Mouse (Mus musculus) CH12.LX (cell line): Measurements from ENCODE around the gene Vpreb1. TPM values are rescaled to one million over a fixed set of nuclear protein-coding genes. Genes with fewer than 3 reads are reported as not detected.
A peak's percentile ranks its signal among the peaks of the same experiment; 100 is the strongest.

Source experiments
- DNase-seq: peaks from one replicate; pipeline ENCODE4 v3.0.0-alpha.2; 2013; ENCODE audit errors: extremely low read depth
- H3K27ac ChIP-seq: 2 replicates; pipeline ENCODE4 v1.5.1; 2012; ENCODE audit warnings: low read depth, mild to moderate bottlenecking, control low read depth, moderate library complexity; ENCODE audit not compliant: insufficient read depth
- H3K27me3 ChIP-seq: replicated peaks from 2 replicates; pipeline ENCODE3; 2012; ENCODE audit warnings: inconsistent platforms
- H3K36me3 ChIP-seq, 2 experiments: replicated peaks in 1 of 2; 2 replicates each; pipeline versions ENCODE3 to v1.6.1; 2012; ENCODE audit warnings: inconsistent platforms in 1 of 2, low read length in 1 of 2, mild to moderate bottlenecking in 1 of 2, mixed read lengths in 1 of 2, moderate library complexity in 1 of 2; ENCODE audit not compliant: control insufficient read depth in 1 of 2, insufficient read depth in 1 of 2
- H3K4me1 ChIP-seq, 2 experiments: 2 replicates each; pipeline ENCODE4 v1.6.1; 2012; ENCODE audit warnings: inconsistent platforms in 1 of 2, moderate library complexity in 1 of 2; ENCODE audit not compliant: insufficient read depth in 2 of 2, control insufficient read depth in 1 of 2
- H3K4me2 ChIP-seq: 2 replicates; pipeline ENCODE4 v1.6.1; 2012; ENCODE audit warnings: low read depth, mild to moderate bottlenecking, control low read depth; ENCODE audit not compliant: poor library complexity, insufficient read depth, severe bottlenecking
- H3K4me3 ChIP-seq, 3 experiments: fragments of 150-350 bp in 1 of 3; sonication (generic) in 1 of 3; replicated peaks in 1 of 3; 2 replicates each; pipeline versions ENCODE3 to v1.5.1; 2011 to 2012; ENCODE audit warnings: low read depth in 2 of 3, low read length in 2 of 3, mild to moderate bottlenecking in 2 of 3, moderate library complexity in 2 of 3, control low read depth in 1 of 3, improper control_type of control experiment in 1 of 3, inconsistent platforms in 1 of 3, mixed read lengths in 1 of 3; ENCODE audit not compliant: poor library complexity in 1 of 3
- H3K79me2 ChIP-seq: replicated peaks from 2 replicates; pipeline ENCODE4 v1.6.1; 2012; ENCODE audit warnings: mild to moderate bottlenecking, moderate library complexity; ENCODE audit not compliant: control insufficient read depth, poor library complexity, insufficient read depth, severe bottlenecking; ENCODE audit errors: extremely low read depth
- H3K9ac ChIP-seq: 2 replicates; pipeline ENCODE4 v1.6.1; 2012; ENCODE audit warnings: low read depth, mild to moderate bottlenecking, control low read depth, moderate library complexity; ENCODE audit not compliant: insufficient read depth
- H3K9me3 ChIP-seq: replicated peaks from 2 replicates; pipeline ENCODE3; 2012; ENCODE audit warnings: low read length, inconsistent platforms, mixed read lengths
- BHLHE40 ChIP-seq: IDR thresholded peaks from 2 replicates; pipeline ENCODE4 v1.6.1; 2011; ENCODE audit warnings: mild to moderate bottlenecking, low read depth, low read length, improper control_type of control experiment
- CHD1 ChIP-seq: IDR thresholded peaks from 2 replicates; pipeline ENCODE4 v1.6.1; 2012; ENCODE audit warnings: low read depth, low read length, improper control_type of control experiment, inconsistent platforms
- CHD2 ChIP-seq: IDR thresholded peaks from 2 replicates; pipeline ENCODE4 v1.6.1; 2011; ENCODE audit warnings: low read length, improper control_type of control experiment
- CTCF ChIP-seq, 2 experiments: IDR thresholded peaks in 1 of 2; conservative IDR thresholded peaks in 1 of 2; 2 replicates each; pipeline ENCODE4 v1.5.1; 2011 to 2012; ENCODE audit warnings: low read depth in 2 of 2, low read length in 2 of 2, improper control_type of control experiment in 1 of 2, inconsistent platforms in 1 of 2, mild to moderate bottlenecking in 1 of 2, moderate library complexity in 1 of 2
- EP300 ChIP-seq: IDR thresholded peaks from 2 replicates; pipeline ENCODE4 v1.6.1; 2011; ENCODE audit warnings: low read length, improper control_type of control experiment
- ETS1 ChIP-seq: conservative IDR thresholded peaks from 2 replicates; pipeline ENCODE4 v1.6.1; 2012; ENCODE audit warnings: low read depth, mild to moderate bottlenecking, inconsistent platforms, low read length, improper control_type of control experiment, moderate library complexity
- GABPA ChIP-seq: IDR thresholded peaks from 2 replicates; pipeline ENCODE4 v1.6.1; 2012; ENCODE audit warnings: low read depth, low read length, improper control_type of control experiment, inconsistent platforms; ENCODE audit not compliant: insufficient replicate concordance
- MAZ ChIP-seq: IDR thresholded peaks from 2 replicates; pipeline ENCODE4 v1.6.1; 2012; ENCODE audit warnings: low read depth, mild to moderate bottlenecking, inconsistent platforms, low read length, improper control_type of control experiment, moderate library complexity
- MXI1 ChIP-seq: IDR thresholded peaks from 2 replicates; pipeline ENCODE4 v1.6.1; 2011; ENCODE audit warnings: mild to moderate bottlenecking, low read depth, low read length, improper control_type of control experiment
- POLR2AphosphoS2 ChIP-seq: IDR thresholded peaks from 2 replicates; pipeline ENCODE4 v1.6.1; 2011; ENCODE audit warnings: low read depth, low read length, improper control_type of control experiment
- RAD21 ChIP-seq: IDR thresholded peaks from 2 replicates; pipeline ENCODE4 v1.6.1; 2011; ENCODE audit warnings: low read depth, mild to moderate bottlenecking, low read length, improper control_type of control experiment, moderate library complexity
- SMC3 ChIP-seq: IDR thresholded peaks from 2 replicates; pipeline ENCODE4 v1.6.1; 2011; ENCODE audit warnings: low read depth, low read length, improper control_type of control experiment
- USF1 ChIP-seq: IDR thresholded peaks from 2 replicates; pipeline ENCODE4 v1.6.1; 2014; ENCODE audit warnings: low read depth, mild to moderate bottlenecking, inconsistent platforms, low read length, improper control_type of control experiment
- ZKSCAN1 ChIP-seq: IDR thresholded peaks from 2 replicates; pipeline ENCODE4 v1.6.1; 2012; ENCODE audit warnings: low read depth, inconsistent platforms, low read length, improper control_type of control experiment, borderline replicate concordance
- dilution Hi-C: fragments of 300-500 bp; cut with MboI; formaldehyde crosslinking; loops from 2 replicates; pipeline ENCODE4 v1.14.3; 2020; ENCODE audit warnings: low sequenced_read_pairs; ENCODE audit not compliant: extremely low pct_unique_long_range_greater_than_20kb, extremely low pct_ligation_motif_present
- in situ Hi-C: fragments of 300-500 bp; cut with MboI; formaldehyde crosslinking; loops from 3 replicates; pipeline ENCODE4 v1.14.3; 2019; ENCODE audit warnings: low sequenced_read_pairs, low pct_ligation_motif_present, low pct_unique_long_range_greater_than_20kb, mixed read lengths
- polyA plus RNA-seq: library from polyadenylated mRNA; unstranded; fragments of >175 nt; gene quantifications from 2 replicates; pipeline ENCODE4 v1.2.1, GENCODE M21; 2012; ENCODE audit warnings: low read depth; ENCODE audit not compliant: insufficient read length
- total RNA-seq, 2 experiments: library from RNA; depleted of rRNA; stranded (reverse); fragments of 300-350 nt in 1 of 2; fragments of >200 nt in 1 of 2; gene quantifications; 2 replicates each; pipeline ENCODE4 v1.2.3; 2012 to 2014

Vpreb1 gene
- total and polyA plus RNA-seq, 3 experiments, result 0.64 to 1.0 TPM; not detected in 1

- TF ChIP-seq CHD2 (no peak), ETS1 (no peak), USF1 (no peak)
Observed at GRCm38 (mm10) chr16:16829671-16830070, 41.0 kb downstream of the Vpreb1 start (continued).

- in situ Hi-C loops (no loop called here), dilution Hi-C loops (no loop called here)
- TF ChIP-seq CTCF (conservative IDR thresholded peaks at IDR 0.05 in 1 of 2, IDR thresholded peaks at IDR 0.05 in 1 of 2; ENCODE audit: low read depth in 2 of 2, low read length in 2 of 2) (peak in 1 of 2 experiments; percentile 49; a peak in 2 of 4 replicates), BHLHE40 (no peak), MXI1 (0 out of 2 replicates have a peak, but pooled peaks have one; percentile 19), POLR2AphosphoS2 (no peak), EP300 (no peak), SMC3 (peak; percentile 18; the same call in 1 of the 2 replicates), RAD21 (peak; percentile 22)
- peak within 1 kb of the TSS in 2 of 3 experiments; percentile 15 to 61 for H3K4me3 ChIP-seq
- H3K9me3 ChIP-seq, result no peaks in the 10 kb centered on the region
- H3K27ac ChIP-seq, result no peak within 1 kb of the TSS
- H3K4me1 ChIP-seq, result peaks cover 3 to 7% of the 10 kb centered on the region in 2 experiments; a peak in 2 of 4 replicates
- no peak within 1 kb of the TSS for H3K9ac ChIP-seq
- peaks cover 26% of the 10 kb centered on the region for H3K27me3 ChIP-seq
- peak; percentile 31 for DNase-seq
- H3K79me2 ChIP-seq, result no peaks in the 10 kb centered on the region
- H3K4me2 ChIP-seq, result peak within 1 kb of the TSS; percentile 88
- H3K36me3 ChIP-seq, result no peaks in the 10 kb centered on the region
Observed at GRCm38 (mm10) chr16:16828757-16829615, 41.7 kb downstream of the Vpreb1 start, which contains the start of gene Spag6l. Spag6l (minus strand) TSS chr16:16829456.

- Histone ChIP-seq H3K4me2 (no peak overlapping the region), H3K27me3 (peaks cover 26% of the 10 kb centered on the region), H3K27ac (no peak overlapping the region), H3K36me3 (no peaks in the 10 kb centered on the region), H3K4me3 (no peak overlapping the region), H3K4me1 (peaks cover 3 to 7% of the 10 kb centered on the region in 2 experiments; a peak in 2 of 4 replicates), H3K9me3 (no peaks in the 10 kb centered on the region), H3K9ac (no peak overlapping the region), H3K79me2 (no peaks in the 10 kb centered on the region)
- dilution Hi-C loops (no loop called here), in situ Hi-C loops (no loop called here)
- no peak for DNase-seq
- no peak for TF ChIP-seq MAZ
- no peak for TF ChIP-seq MXI1
- TF ChIP-seq CHD1, result no peak
- no peak for TF ChIP-seq BHLHE40
- no peak for TF ChIP-seq ZKSCAN1
- no peak for TF ChIP-seq USF1
- no peak for TF ChIP-seq GABPA
Observed at GRCm38 (mm10) chr16:16826223-16826622, 44.4 kb downstream of the Vpreb1 start.
